Mouse (Mus musculus) Patski (cell line): Measurements from ENCODE around the gene Sag. TPM values are rescaled to one million over a fixed set of nuclear protein-coding genes. Genes with fewer than 3 reads are reported as not detected.
"Not testable (repeated sequence)": the region's sequence is repeated elsewhere in the genome, so short reads cannot be mapped to it uniquely, and the experiment has no call there.

Source experiments
- ATAC-seq: fragments of 100-300 bp; one replicate; pipeline ENCODE4 v1.8.0; 2021
- CTCF ChIA-PET: fragments of 350-600 bp; sonication (Branson Sonifier 250); formaldehyde crosslinking; loops from one replicate; lab custom pipeline; 2022; ENCODE audit warnings: inconsistent platforms; lab: Charles Lee
- POLR2A ChIA-PET: fragments of 350-600 bp; sonication (Branson Sonifier 250); formaldehyde crosslinking; loops from one replicate; lab custom pipeline; 2022; ENCODE audit warnings: antibody characterized with exemption, inconsistent platforms; lab: Charles Lee
- DNase-seq: peaks from one replicate; pipeline ENCODE4 v3.0.0-alpha.2; 2011; ENCODE audit warnings: low read depth, low spot score
- H3K27me3 ChIP-seq: fragments of 371-371 bp; one replicate; pipeline ENCODE4 v1.5.1; 2021
- CTCF ChIP-seq: fragments of 100-300 bp; IDR thresholded peaks from one replicate; pipeline ENCODE4 v1.5.1; 2021
- in situ Hi-C: fragments of 300-500 bp; cut with MboI; formaldehyde crosslinking; loops from 3 replicates; pipeline ENCODE4 v1.11.1; 2018; ENCODE audit warnings: low pct_unique_long_range_greater_than_20kb, mixed read lengths
- polyA plus RNA-seq: library from polyadenylated mRNA; unstranded; gene quantifications from one replicate; pipeline ENCODE4 v1.2.3, GENCODE M21; 2021

Gene Sag
- polyA plus RNA-seq, 1 experiment from 2014 or later: 0.19 TPM

GRCm38 (mm10) chr1:87813155-87813554 is 9.7 kb downstream of the Sag start:
- POLR2A ChIA-PET: no interaction called here
- in situ Hi-C loops: no loop called here
- CTCF ChIA-PET: interaction anchor here (1.1 to 2.0 kb wide), 2 partner anchors 10 to 109 kb away, joined by 4 to 5 read pairs; no protein-coding TSS in a partner anchor
- ATAC-seq (no peak), DNase-seq (no peak)
- no peak for TF ChIP-seq CTCF
- no peaks in the 10 kb centered on the region for H3K27me3 ChIP-seq

GRCm38 (mm10) chr1:87813681-87814080 is 10.2 kb downstream of the Sag start:
- DNase-seq: no peak

GRCm38 (mm10) chr1:87824420-87824995 is 21.0 kb downstream of the Sag start:
- no peak for ATAC-seq
- in situ Hi-C loops: no loop called here
- TF ChIP-seq CTCF: no peak
- ChIA-PET POLR2A (no interaction called here), CTCF (interaction anchor here (1.9 kb wide), 1 partner anchor 12 kb away, joined by 5 read pairs; no protein-coding TSS in a partner anchor)
- DNase-seq: no peak
- no peaks in the 10 kb centered on the region for H3K27me3 ChIP-seq

More at GRCm38 (mm10) chr1:87813681-87814080, 10.2 kb downstream of the Sag start:
- ChIA-PET CTCF (interaction anchor here (2.0 kb wide), 1 partner anchor 109 kb away, joined by 4 read pairs; no protein-coding TSS in a partner anchor), POLR2A (no interaction called here)
- TF ChIP-seq CTCF: no peak
- in situ Hi-C loops: no loop called here
- ATAC-seq: no peak
- no peaks in the 10 kb centered on the region for H3K27me3 ChIP-seq

GRCm38 (mm10) chr1:87825281-87825680 is 21.8 kb downstream of the Sag start:
- H3K27me3 ChIP-seq: no peaks in the 10 kb centered on the region
- DNase-seq: no peak
- CTCF ChIA-PET: interaction anchor here (0.8 to 2.4 kb wide), 7 partner anchors 9 to 112 kb away, joined by 3 to 11 read pairs (median 3); partner anchors contain the start of gene Sag
- in situ Hi-C loops: loop anchor here (5.0 to 25.0 kb wide), 2 partner anchors 102 to 462 kb away; partner anchors contain the start of genes Hjurp and Trpm8
- POLR2A ChIA-PET: no interaction called here
- no peak for TF ChIP-seq CTCF
- no peak for ATAC-seq

- ChIA-PET CTCF (interaction anchor here (0.8 to 2.4 kb wide), 7 partner anchors 8 to 111 kb away, joined by 3 to 11 read pairs (median 3); partner anchors contain the start of gene Sag), POLR2A (no interaction called here)
- no peak for DNase-seq
- TF ChIP-seq CTCF: no peak
- in situ Hi-C loops: loop anchor here (5.0 to 25.0 kb wide), 2 partner anchors 101 to 461 kb away; partner anchors contain the start of genes Hjurp and Trpm8
- no peaks in the 10 kb centered on the region for H3K27me3 ChIP-seq
- no peak for ATAC-seq
Observed at GRCm38 (mm10) chr1:87825991-87826390, 22.5 kb downstream of the Sag start.

- no peaks in the 10 kb centered on the region for H3K27me3 ChIP-seq
- DNase-seq (no peak), ATAC-seq (no peak)
- CTCF ChIA-PET: interaction anchor here (1.1 to 2.4 kb wide), 6 partner anchors 11 to 111 kb away, joined by 3 to 11 read pairs (median 3); partner anchors contain the start of gene Sag
- no peak for TF ChIP-seq CTCF
- in situ Hi-C loops: loop anchor here (5.0 to 25.0 kb wide), 2 partner anchors 101 to 461 kb away; partner anchors contain the start of genes Hjurp and Trpm8
- POLR2A ChIA-PET: no interaction called here
Observed at GRCm38 (mm10) chr1:87826474-87826873, 23.0 kb downstream of the Sag start.

GRCm38 (mm10) chr1:87827476-87827875 is 24.0 kb downstream of the Sag start:
- DNase-seq, ATAC-seq, H3K27me3 ChIP-seq, POLR2A ChIA-PET: not testable (repeated sequence)
- in situ Hi-C loops: loop anchor here (5.0 to 25.0 kb wide), 2 partner anchors 100 to 460 kb away; partner anchors contain the start of genes Hjurp and Trpm8
- CTCF ChIA-PET: interaction anchor here (0.6 to 1.1 kb wide), 2 partner anchors 10 to 405 kb away, joined by 3 read pairs; no protein-coding TSS in a partner anchor

GRCm38 (mm10) chr1:87828185-87828584 is 24.7 kb downstream of the Sag start:
- ATAC-seq: no peak
- DNase-seq: no peak
- H3K27me3 ChIP-seq: no peaks in the 10 kb centered on the region
- CTCF ChIA-PET: no interaction called here
- no peak for TF ChIP-seq CTCF
- POLR2A ChIA-PET: interaction anchor here (0.6 kb wide), 1 partner anchor 29 kb away, joined by 3 read pairs; no protein-coding TSS in a partner anchor
- in situ Hi-C loops: loop anchor here (5.0 to 25.0 kb wide), 2 partner anchors 99 to 459 kb away; partner anchors contain the start of genes Hjurp and Trpm8

- ATAC-seq: no peak
Observed at GRCm38 (mm10) chr1:87828926-87829580, 25.6 kb downstream of the Sag start.

GRCm38 (mm10) chr1:87829621-87830211 is 26.2 kb downstream of the Sag start:
- ChIA-PET CTCF (no interaction called here), POLR2A (no interaction called here)
- ATAC-seq (no peak), DNase-seq (no peak)
- no peaks in the 10 kb centered on the region for H3K27me3 ChIP-seq
- TF ChIP-seq CTCF: no peak
- in situ Hi-C loops: loop anchor here (5.0 to 25.0 kb wide), 2 partner anchors 98 to 458 kb away; partner anchors contain the start of genes Hjurp and Trpm8

More at GRCm38 (mm10) chr1:87828926-87829580, 25.6 kb downstream of the Sag start:
- TF ChIP-seq CTCF: no peak
- no peaks in the 10 kb centered on the region for H3K27me3 ChIP-seq
- DNase-seq: no peak
- CTCF ChIA-PET: no interaction called here
- POLR2A ChIA-PET: no interaction called here
- in situ Hi-C loops: loop anchor here (5.0 to 25.0 kb wide), 2 partner anchors 98 to 458 kb away; partner anchors contain the start of genes Hjurp and Trpm8
